Mouse (Mus musculus): ENCODE data around the gene Bcl11a. TPM values are rescaled to one million over a fixed set of nuclear protein-coding genes. Genes with fewer than 3 reads are reported as not detected.

Bcl11a gene
- polyA plus RNA-seq, 1 experiment = 6.5 TPM

- Histone ChIP-seq H3K27ac (ENCODE audit: control insufficient read depth, insufficient read depth, low read depth, low read length) (no peak overlapping the region), H3K4me3 (ENCODE audit: control insufficient read depth, low read depth, low read length) (no peak overlapping the region), H3K36me3 (ENCODE audit: control insufficient read depth, insufficient read depth, low read length) (no peaks in the 10 kb centered on the region), H3K4me1 (ENCODE audit: control insufficient read depth, insufficient read depth, low read length) (peaks cover 4% of the 10 kb centered on the region; the same call in 1 of the 2 replicates), H3K27me3 (ENCODE audit: control insufficient read depth, insufficient read depth, low read length) (no peaks in the 10 kb centered on the region)
- no peak for TF ChIP-seq CTCF (IDR thresholded peaks at IDR 0.05; ENCODE audit: control insufficient read depth, insufficient read depth, insufficient replicate concordance, low read depth, low read length)
- TF ChIP-seq POLR2A (IDR thresholded peaks at IDR 0.05; ENCODE audit: control insufficient read depth, low read depth, low read length) = no peak
These were observed 99.6 kb downstream of the Bcl11a start for GRCm38 (mm10) chr11:24177458-24177857.

GRCm38 (mm10) chr11:24178823-24179476, 101.1 kb downstream of the Bcl11a start:
- Histone ChIP-seq H3K4me3 (ENCODE audit: control insufficient read depth, low read depth, low read length) (no peak overlapping the region), H3K4me1 (ENCODE audit: control insufficient read depth, insufficient read depth, low read length) (no peaks in the 10 kb centered on the region), H3K36me3 (ENCODE audit: control insufficient read depth, insufficient read depth, low read length) (no peaks in the 10 kb centered on the region), H3K27ac (ENCODE audit: control insufficient read depth, insufficient read depth, low read depth, low read length) (no peak overlapping the region), H3K27me3 (ENCODE audit: control insufficient read depth, insufficient read depth, low read length) (no peaks in the 10 kb centered on the region)
- no peak for TF ChIP-seq POLR2A (IDR thresholded peaks at IDR 0.05; ENCODE audit: control insufficient read depth, low read depth, low read length)
- no peak for TF ChIP-seq CTCF (IDR thresholded peaks at IDR 0.05; ENCODE audit: control insufficient read depth, insufficient read depth, insufficient replicate concordance, low read depth, low read length)

DNA sequence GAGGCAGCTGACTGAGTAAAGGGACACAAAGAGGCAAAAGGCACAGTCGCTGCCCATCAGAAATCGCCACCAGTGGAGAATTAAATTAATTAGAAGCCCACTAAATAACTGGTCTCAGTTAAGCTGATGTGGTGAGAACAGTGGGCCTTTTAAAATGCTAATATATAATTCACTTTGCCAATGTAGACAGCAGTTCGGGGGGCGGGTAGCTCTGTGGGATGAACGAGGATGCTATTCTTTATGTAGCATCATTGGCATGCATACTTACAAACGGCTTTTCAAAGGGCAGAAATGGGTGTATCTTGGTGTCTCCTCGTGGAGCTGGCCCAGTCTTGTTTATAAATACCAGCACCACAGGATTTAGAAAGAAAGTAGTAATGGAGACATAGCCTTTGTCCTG, 102.2 kb downstream of the Bcl11a start:
- no peak overlapping the region for H3K27ac ChIP-seq (ENCODE audit: control insufficient read depth, insufficient read depth, low read depth, low read length)
- TF ChIP-seq POLR2A (IDR thresholded peaks at IDR 0.05; ENCODE audit: control insufficient read depth, low read depth, low read length) (no peak), CTCF (IDR thresholded peaks at IDR 0.05; ENCODE audit: control insufficient read depth, insufficient read depth, insufficient replicate concordance, low read depth, low read length) (no peak)

DNA sequence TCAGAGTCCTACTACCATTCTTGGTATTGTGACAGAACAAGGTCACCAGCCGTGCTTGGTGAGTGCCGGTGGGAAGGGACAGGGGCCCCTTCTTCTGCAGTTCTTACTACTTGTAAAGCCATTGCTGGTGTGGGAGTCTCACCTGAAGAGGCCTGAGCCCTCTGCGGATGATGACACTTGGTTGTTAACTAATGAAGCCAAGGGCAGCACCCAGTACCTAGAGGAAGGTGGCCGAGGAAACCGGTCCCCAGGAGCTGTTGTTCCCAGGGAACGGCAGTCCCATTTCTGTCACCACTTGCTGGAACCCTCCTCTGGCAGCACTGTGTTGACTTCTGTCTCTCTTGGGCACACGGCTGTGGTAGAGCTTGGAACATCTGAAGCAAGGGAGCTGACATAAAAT, 105.6 kb downstream of the Bcl11a start:
- H3K4me3 ChIP-seq (ENCODE audit: control insufficient read depth, low read depth, low read length) = no peak overlapping the region
- no peak overlapping the region for H3K27ac ChIP-seq (ENCODE audit: control insufficient read depth, insufficient read depth, low read depth, low read length)
- no peaks in the 10 kb centered on the region for H3K36me3 ChIP-seq (ENCODE audit: control insufficient read depth, insufficient read depth, low read length)
- no peaks in the 10 kb centered on the region for H3K27me3 ChIP-seq (ENCODE audit: control insufficient read depth, insufficient read depth, low read length)
- no peaks in the 10 kb centered on the region for H3K4me1 ChIP-seq (ENCODE audit: control insufficient read depth, insufficient read depth, low read length)
- TF ChIP-seq POLR2A (IDR thresholded peaks at IDR 0.05; ENCODE audit: control insufficient read depth, low read depth, low read length) (no peak), CTCF (IDR thresholded peaks at IDR 0.05; ENCODE audit: control insufficient read depth, insufficient read depth, insufficient replicate concordance, low read depth, low read length) (no peak)

More for the DNA sequence above, 102.2 kb downstream of the Bcl11a start:
- Histone ChIP-seq H3K27me3 (ENCODE audit: control insufficient read depth, insufficient read depth, low read length) (no peaks in the 10 kb centered on the region), H3K36me3 (ENCODE audit: control insufficient read depth, insufficient read depth, low read length) (no peaks in the 10 kb centered on the region), H3K4me1 (ENCODE audit: control insufficient read depth, insufficient read depth, low read length) (no peaks in the 10 kb centered on the region), H3K4me3 (ENCODE audit: control insufficient read depth, low read depth, low read length) (no peak overlapping the region)

- H3K27me3 ChIP-seq (ENCODE audit: control insufficient read depth, insufficient read depth, low read length) = no peaks in the 10 kb centered on the region
- no peak overlapping the region for H3K27ac ChIP-seq (ENCODE audit: control insufficient read depth, insufficient read depth, low read depth, low read length)
- H3K4me3 ChIP-seq (ENCODE audit: control insufficient read depth, low read depth, low read length) = no peak overlapping the region
- H3K4me1 ChIP-seq (ENCODE audit: control insufficient read depth, insufficient read depth, low read length) = no peaks in the 10 kb centered on the region
- TF ChIP-seq CTCF (IDR thresholded peaks at IDR 0.05; ENCODE audit: control insufficient read depth, insufficient read depth, insufficient replicate concordance, low read depth, low read length) (no peak), POLR2A (IDR thresholded peaks at IDR 0.05; ENCODE audit: control insufficient read depth, low read depth, low read length) (no peak)
- no peaks in the 10 kb centered on the region for H3K36me3 ChIP-seq (ENCODE audit: control insufficient read depth, insufficient read depth, low read length)
These were observed 107.1 kb downstream of the Bcl11a start for GRCm38 (mm10) chr11:24184932-24185331.

DNA sequence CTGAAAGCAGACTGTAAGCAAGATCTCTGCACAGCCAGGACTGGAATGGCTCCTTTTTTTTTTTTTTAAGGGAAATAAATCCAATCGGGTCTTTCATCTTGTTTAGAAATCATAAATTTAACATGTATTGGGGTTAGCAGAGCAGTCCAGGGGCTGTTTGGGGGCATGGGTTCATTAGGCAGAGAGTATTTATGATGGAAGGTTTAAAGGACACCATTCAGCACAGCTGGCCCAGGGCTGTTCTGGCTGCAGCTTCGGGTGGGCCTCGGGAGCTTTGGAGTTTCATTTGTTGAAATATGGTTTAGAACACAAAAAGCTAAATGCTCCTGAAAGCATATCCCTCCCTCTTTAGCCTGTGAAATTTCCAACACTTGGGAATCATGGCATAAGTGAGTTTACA, 112.6 kb downstream of the Bcl11a start:
- Histone ChIP-seq H3K4me1 (ENCODE audit: control insufficient read depth, insufficient read depth, low read length) (no peaks in the 10 kb centered on the region), H3K36me3 (ENCODE audit: control insufficient read depth, insufficient read depth, low read length) (no peaks in the 10 kb centered on the region), H3K27ac (ENCODE audit: control insufficient read depth, insufficient read depth, low read depth, low read length) (no peak overlapping the region), H3K27me3 (ENCODE audit: control insufficient read depth, insufficient read depth, low read length) (no peaks in the 10 kb centered on the region), H3K4me3 (ENCODE audit: control insufficient read depth, low read depth, low read length) (no peak overlapping the region)
- no peak for TF ChIP-seq POLR2A (IDR thresholded peaks at IDR 0.05; ENCODE audit: control insufficient read depth, low read depth, low read length)
- TF ChIP-seq CTCF (IDR thresholded peaks at IDR 0.05; ENCODE audit: control insufficient read depth, insufficient read depth, insufficient replicate concordance, low read depth, low read length) = no peak

DNA sequence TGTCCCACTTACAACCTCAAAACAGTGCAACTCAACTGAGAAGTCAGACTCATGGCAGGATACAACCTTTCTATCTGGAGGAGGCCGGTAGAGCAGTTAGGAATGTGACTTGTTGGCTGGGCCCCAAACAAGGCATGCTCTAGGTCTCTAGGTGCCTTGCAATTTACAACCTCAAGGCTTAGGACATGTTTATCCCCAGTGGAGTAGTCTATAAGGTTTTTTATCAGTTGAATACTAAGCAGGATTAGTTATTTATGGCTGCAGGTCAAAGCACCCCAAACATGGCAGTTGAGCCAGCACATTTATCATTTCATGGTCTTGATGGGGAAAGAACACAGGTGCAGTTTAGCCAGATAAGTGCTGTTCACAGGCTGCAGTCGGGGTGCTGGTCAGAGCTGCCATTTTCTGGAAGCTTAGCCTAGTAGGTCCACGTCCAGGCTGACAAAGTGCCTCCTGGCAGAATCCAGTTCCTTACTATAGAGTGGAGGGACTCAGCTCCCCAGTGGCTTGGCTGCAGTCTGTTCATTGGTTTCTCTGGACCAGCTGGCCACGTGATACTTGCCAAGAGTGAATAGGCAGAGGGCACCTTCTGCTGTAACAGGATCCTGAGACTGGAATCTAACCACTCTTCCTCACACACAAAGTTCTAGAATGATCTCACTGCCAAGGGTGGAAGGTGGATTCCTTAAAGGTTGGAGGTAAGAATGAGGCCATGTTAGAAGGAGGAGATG, 118.8 kb downstream of the Bcl11a start:
- no peaks in the 10 kb centered on the region for H3K27me3 ChIP-seq (ENCODE audit: control insufficient read depth, insufficient read depth, low read length)
- no peaks in the 10 kb centered on the region for H3K4me1 ChIP-seq (ENCODE audit: control insufficient read depth, insufficient read depth, low read length)
- TF ChIP-seq CTCF (IDR thresholded peaks at IDR 0.05; ENCODE audit: control insufficient read depth, insufficient read depth, insufficient replicate concordance, low read depth, low read length) (no peak), POLR2A (IDR thresholded peaks at IDR 0.05; ENCODE audit: control insufficient read depth, low read depth, low read length) (no peak)
- H3K36me3 ChIP-seq (ENCODE audit: control insufficient read depth, insufficient read depth, low read length) = no peaks in the 10 kb centered on the region
- H3K27ac ChIP-seq (ENCODE audit: control insufficient read depth, insufficient read depth, low read depth, low read length) = no peak overlapping the region
- H3K4me3 ChIP-seq (ENCODE audit: control insufficient read depth, low read depth, low read length) = no peak overlapping the region
